Mouse (Mus musculus): ENCODE data around the gene Rrbp1.

Rrbp1 gene

DNA sequence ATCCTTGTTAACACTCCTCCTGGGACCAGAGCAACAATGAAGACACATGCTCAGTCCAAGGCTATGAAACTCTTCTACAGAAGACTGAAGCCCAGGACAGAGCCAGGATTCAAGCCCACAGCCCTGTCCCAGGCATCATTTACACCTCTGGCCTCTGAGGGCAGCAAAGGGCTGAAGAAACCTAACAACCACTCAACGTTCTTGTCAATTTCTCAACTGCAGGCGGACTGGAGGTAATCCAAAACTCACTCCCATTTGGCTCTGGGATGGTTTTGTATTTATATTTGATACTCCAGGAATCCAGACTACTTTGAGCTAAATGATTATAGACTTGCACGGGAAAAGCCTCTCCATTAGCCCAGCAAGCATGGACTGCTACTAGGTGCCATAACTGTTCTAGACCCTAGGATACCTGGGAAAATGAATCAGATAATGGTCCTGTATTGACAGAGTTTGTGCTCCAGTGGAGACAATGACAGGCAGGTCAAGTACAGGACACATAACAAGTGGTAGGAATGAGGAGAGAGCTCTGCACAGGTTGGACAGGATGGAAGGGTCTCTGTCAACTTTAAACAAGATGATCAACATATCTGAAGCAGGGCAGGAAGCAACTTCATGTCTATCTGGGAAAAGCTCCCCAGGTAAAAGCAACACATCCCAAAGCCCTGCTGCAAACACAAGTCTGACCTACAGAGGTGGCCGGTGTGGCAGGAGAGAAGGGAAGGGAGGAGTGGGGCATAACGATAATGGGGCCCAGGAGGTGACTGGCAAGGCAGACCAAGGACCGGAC is 5.7 kb downstream of the Rrbp1 start:
- peak; percentile 93 for DNase-seq

GRCm38 (mm10) chr2:144003544-144003943 is 7.5 kb downstream of the Rrbp1 start:
- peak; percentile 91 for DNase-seq

- peak; percentile 80 for DNase-seq
Measured at GRCm38 (mm10) chr2:144002229-144002984, 8.7 kb downstream of the Rrbp1 start.

DNA sequence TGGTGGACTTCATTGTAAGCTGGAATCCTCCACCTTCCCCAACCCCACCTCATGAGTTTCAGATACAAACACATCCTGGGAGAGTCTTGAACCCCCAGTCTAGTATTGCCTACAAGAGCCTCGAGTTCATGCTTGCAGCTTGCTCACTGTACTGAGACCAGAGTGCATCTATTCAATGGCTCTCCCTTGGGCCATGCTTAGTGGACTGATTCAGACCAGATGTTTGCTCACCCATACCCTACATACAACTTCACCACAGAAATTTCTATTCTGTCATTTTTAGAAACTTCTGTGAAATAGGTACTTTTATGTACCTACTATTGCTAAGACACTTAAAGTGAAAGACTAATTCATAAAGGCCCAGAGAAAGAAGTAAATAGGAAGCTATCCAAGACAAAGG is 18.1 kb downstream of the Rrbp1 start:
- no peak for DNase-seq

- DNase-seq: no peak
Measured at GRCm38 (mm10) chr2:143991964-143992672, 18.9 kb downstream of the Rrbp1 start.

- no peak for DNase-seq
Measured at GRCm38 (mm10) chr2:143990997-143991396, 20.1 kb downstream of the Rrbp1 start.

DNA sequence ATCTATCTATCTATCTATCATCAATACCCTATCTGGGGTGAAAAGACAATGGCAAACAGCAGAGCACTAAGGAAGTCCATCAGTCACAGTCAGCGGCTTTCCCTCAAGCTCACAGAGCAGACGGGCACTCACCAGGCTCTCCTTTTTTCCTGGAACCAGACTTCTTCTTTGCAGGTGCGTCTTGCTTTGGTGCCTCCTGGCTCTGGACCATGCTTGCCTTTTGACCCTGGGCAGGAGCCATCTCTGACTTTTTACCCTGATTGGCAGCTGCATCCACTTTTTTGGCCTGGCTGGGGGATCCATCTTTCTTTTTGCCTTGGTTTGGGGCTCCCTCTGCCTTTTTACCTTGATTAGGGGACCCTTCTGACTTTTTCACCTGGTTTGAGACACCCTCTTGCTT is 23.0 kb downstream of the Rrbp1 start:
- DNase-seq: no peak

DNA sequence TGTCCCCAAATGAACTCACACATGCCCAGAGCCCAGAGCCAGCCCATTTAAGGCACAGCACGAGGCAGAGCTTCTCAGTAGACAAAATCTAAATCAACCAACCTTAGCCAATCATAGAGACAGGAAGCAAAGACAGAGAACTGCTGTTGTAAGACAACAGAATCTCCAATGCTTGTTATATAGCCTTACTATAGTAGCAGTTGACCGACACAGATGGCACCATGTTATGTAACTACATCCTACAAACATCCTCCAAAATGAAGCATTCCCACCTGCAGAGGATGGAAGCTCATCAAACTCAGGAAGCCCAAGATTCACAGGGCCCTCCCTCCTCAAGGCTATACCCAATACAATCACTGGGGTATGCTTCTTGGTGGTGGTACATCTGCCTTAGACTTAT is 23.6 kb downstream of the Rrbp1 start:
- DNase-seq: no peak

DNA sequence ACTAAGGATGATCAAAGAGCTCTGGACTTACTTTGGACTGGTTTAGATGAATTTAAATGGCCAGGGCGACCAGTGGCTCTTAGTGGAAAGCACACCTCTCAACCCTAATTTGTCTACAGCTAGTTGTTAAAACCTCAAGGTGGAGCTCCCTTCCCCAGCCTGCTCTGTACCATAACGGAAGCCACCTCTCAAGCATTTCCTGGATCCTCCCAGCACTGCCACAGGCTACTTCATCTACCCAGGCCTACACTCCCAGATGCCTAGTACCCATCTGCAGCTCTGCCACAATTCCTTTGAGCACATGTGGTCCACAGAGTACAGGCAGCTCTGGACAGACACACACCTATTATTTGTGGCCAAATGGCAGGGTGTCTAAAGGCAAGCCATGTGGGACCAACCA is 27.6 kb downstream of the Rrbp1 start:
- peak; percentile 89 for DNase-seq

DNA sequence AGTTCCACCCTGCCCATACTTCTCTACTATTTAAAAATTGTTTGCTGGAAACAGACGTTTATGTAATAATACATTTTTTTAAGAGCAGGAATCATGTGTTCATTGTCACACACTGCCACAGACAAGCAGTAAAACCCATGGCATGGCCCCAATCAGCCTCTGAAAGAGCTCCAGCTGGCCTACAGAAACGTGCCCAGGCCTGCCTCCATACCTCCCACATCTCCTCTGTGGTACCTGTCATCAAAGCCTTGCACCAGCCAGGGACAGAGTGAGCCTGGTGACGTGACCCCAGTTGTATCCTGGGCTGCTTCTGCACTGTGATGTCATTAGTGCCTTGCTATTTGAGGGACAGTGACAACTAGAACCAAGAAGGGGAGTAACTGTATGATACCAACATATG is 28.2 kb downstream of the Rrbp1 start:
- peak; percentile 87 for DNase-seq

DNA sequence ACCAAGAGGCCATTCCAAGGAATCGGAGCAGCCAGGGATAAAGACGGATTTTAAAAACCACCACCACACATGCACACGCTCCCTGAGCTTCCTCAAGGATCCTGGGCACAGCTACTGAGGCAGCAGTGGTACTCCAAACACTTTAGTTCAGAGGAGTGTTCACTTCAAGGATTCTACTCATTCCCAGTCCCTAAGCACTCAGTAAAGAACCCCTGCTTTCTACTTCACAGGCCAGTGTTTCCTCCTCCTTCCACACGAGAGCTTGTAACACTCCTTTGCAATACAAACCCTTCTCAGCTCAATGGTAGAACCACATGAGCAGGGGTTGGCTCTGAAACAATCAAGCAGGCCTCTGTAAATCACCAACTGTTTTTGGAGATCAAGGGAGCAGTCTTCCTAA is 28.9 kb downstream of the Rrbp1 start:
- peak; percentile 31 for DNase-seq

GRCm38 (mm10) chr2:143980781-143981398 is 30.2 kb downstream of the Rrbp1 start:
- peak; percentile 90 for DNase-seq

- DNase-seq: peak; percentile 79
Measured at GRCm38 (mm10) chr2:143978444-143979147, 32.5 kb downstream of the Rrbp1 start.

- peak; percentile 70 for DNase-seq
Measured at GRCm38 (mm10) chr2:143975146-143975649, 35.9 kb downstream of the Rrbp1 start.

GRCm38 (mm10) chr2:143973161-143973560 is 37.9 kb downstream of the Rrbp1 start:
- peak; percentile 89 for DNase-seq

GRCm38 (mm10) chr2:143971887-143972286 is 39.2 kb downstream of the Rrbp1 start:
- peak; percentile 65 for DNase-seq

GRCm38 (mm10) chr2:143970841-143971240 is 40.2 kb downstream of the Rrbp1 start:
- DNase-seq: no peak

GRCm38 (mm10) chr2:143969260-143969659 is 41.8 kb downstream of the Rrbp1 start:
- no peak for DNase-seq

- no peak for DNase-seq
Measured at GRCm38 (mm10) chr2:143963318-143963717, 47.7 kb downstream of the Rrbp1 start.

GRCm38 (mm10) chr2:143962192-143962591 is 48.9 kb downstream of the Rrbp1 start:
- DNase-seq: no peak

- DNase-seq: peak; percentile 76
Measured at GRCm38 (mm10) chr2:143955746-143956145, 55.3 kb downstream of the Rrbp1 start.

DNA sequence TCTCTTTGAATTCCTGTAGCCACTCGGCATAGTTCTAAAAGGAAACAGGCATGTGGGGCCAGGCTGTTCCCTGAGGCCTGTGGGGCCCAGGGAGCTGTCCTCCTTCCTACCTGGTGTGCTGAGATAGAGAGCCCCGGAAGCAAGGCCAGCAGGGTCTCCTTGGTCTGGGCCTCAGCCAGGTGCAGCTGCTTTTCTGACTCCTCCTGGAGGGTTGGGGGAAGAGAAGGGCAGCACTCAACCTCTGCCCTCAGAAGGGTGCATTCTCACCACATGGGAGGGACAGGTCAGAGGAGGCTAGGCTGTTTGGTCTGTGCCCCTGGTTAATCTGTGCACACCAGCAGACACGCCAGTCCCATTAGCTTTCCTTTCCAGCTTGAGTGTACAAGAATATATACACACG is 56.1 kb downstream of the Rrbp1 start:
- peak; percentile 90 for DNase-seq

Data from heart, adult 11 months (tissue).